Mouse (Mus musculus) midbrain, embryonic 11.5 days (tissue): ENCODE measurements around the gene Unc93a2. TPM values are rescaled to one million over a fixed set of nuclear protein-coding genes. Genes with fewer than 3 reads are reported as not detected.
"Not testable (repeated sequence)": the region's sequence is repeated elsewhere in the genome, so short reads cannot be mapped to it uniquely, and the experiment has no call there.

Experiments
- ATAC-seq: fragments of 200-750 bp; cut with Nextera tagmentation; 2 replicates; pipeline ENCODE4 v1.8.0; 2017; ENCODE audit warnings: moderate TSS enrichment, moderate library complexity; ENCODE audit not compliant: low FRiP score
- DNase-seq: peaks from one replicate; pipeline ENCODE4 v3.0.0; 2015; ENCODE audit warnings: low spot score; ENCODE audit errors: missing footprints
- H3K27ac ChIP-seq: fragments of 300-500 bp; sonication (generic); 2 replicates; pipeline ENCODE4 v1.5.1; 2014; ENCODE audit warnings: low read depth, low read length
- H3K27me3 ChIP-seq: fragments of 300-500 bp; sonication (generic); 2 replicates; pipeline ENCODE4 v1.6.1; 2014; ENCODE audit warnings: mild to moderate bottlenecking, low read length, moderate library complexity, mixed read lengths; ENCODE audit not compliant: control insufficient read depth, insufficient read depth
- H3K36me3 ChIP-seq: fragments of 300-500 bp; sonication (generic); 2 replicates; pipeline ENCODE4 v1.6.1; 2014; ENCODE audit warnings: mild to moderate bottlenecking, low read length, moderate library complexity, mixed read lengths; ENCODE audit not compliant: control insufficient read depth, insufficient read depth
- H3K4me1 ChIP-seq: fragments of 300-500 bp; sonication (generic); 2 replicates; pipeline ENCODE4 v1.6.1; 2014; ENCODE audit warnings: low read length; ENCODE audit not compliant: control insufficient read depth, insufficient read depth
- H3K4me2 ChIP-seq: fragments of 300-500 bp; sonication (generic); 2 replicates; pipeline ENCODE4 v1.6.1; 2014; ENCODE audit warnings: mild to moderate bottlenecking, moderate library complexity
- H3K4me3 ChIP-seq: fragments of 300-500 bp; sonication (generic); 2 replicates; pipeline ENCODE4 v1.5.1; 2014; ENCODE audit warnings: low read depth, low read length
- H3K9ac ChIP-seq: fragments of 300-500 bp; sonication (generic); 2 replicates; pipeline ENCODE4 v1.6.1; 2014; ENCODE audit warnings: low read length
- H3K9me3 ChIP-seq: fragments of 300-500 bp; sonication (generic); 2 replicates; pipeline ENCODE4 v1.6.1; 2016; ENCODE audit warnings: low read length; ENCODE audit not compliant: control insufficient read depth
- WGBS: fragments of 180-500 bp; shearing (Covaris S2); extraction: QIAGEN DNeasy Blood & Tissue Kit; methylation state at CpG from one replicate; pipeline ENCODE4 v1.1.7; 2014; 5-methylcytosine and 5-hydroxymethylcytosine counted together
- polyA plus RNA-seq: library from polyadenylated mRNA; unstranded; fragments of >200 nt; fragmentation: Nextera tagmentation; extraction: Ambion mirVana; gene quantifications from 2 replicates; pipeline ENCODE4 v1.2.1, GENCODE M21; 2014

Unc93a2 gene
- polyA plus RNA-seq, 1 experiment from 2014 or later = not detected

DNA sequence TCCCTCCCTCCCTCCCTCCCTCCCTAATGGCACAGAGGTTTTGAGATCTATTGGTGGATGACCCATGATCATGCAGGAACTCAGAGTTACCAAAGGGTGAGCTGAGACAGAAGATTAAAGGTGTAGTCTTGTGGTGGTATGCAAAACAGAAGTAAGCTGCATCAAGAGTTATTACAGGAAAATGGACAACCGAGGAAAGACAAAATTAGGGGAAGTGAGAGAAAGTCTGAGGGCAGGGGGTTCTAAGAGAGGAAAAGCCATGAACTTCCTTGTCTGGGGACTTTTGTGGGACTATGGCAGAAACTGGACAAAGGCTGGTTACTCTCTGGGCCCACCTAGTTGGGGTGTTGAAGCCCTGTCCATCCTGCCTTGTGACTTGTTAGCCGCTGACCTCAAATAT, 11.0 kb upstream of the Unc93a2 start:
- not testable (repeated sequence) for H3K9me3 ChIP-seq, H3K4me1 ChIP-seq, H3K9ac ChIP-seq, H3K27me3 ChIP-seq, H3K4me2 ChIP-seq, ATAC-seq, H3K36me3 ChIP-seq, H3K4me3 ChIP-seq, DNase-seq, H3K27ac ChIP-seq
- WGBS = no CpG with 5 or more reads among the region's 2 CpGs

DNA sequence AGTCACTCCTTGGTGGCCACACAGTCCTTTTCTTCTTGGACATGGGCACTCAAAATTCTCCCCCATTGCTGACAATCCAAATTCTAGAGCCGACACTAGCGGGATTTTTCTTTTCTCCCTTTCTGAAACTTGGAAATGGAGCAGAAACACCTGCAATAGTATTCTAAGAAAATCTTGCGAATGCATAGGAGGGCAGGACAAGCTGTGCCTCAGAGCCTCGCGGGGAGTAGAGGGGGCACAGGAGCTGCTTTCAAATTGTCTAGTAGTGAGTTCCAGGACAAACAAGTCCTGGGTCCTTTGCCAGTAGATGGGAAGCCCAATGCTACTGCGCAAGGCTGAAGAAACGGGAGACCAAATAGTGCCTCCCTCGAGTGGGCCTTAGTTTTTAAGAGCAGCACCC, 10.4 kb upstream of the Unc93a2 start:
- not testable (repeated sequence) for H3K27me3 ChIP-seq, ATAC-seq, H3K9ac ChIP-seq, H3K9me3 ChIP-seq, H3K4me1 ChIP-seq, H3K4me2 ChIP-seq, H3K36me3 ChIP-seq, H3K4me3 ChIP-seq, DNase-seq, H3K27ac ChIP-seq
- WGBS = 90% methylated on average over 6 of the region's 8 CpGs

DNA sequence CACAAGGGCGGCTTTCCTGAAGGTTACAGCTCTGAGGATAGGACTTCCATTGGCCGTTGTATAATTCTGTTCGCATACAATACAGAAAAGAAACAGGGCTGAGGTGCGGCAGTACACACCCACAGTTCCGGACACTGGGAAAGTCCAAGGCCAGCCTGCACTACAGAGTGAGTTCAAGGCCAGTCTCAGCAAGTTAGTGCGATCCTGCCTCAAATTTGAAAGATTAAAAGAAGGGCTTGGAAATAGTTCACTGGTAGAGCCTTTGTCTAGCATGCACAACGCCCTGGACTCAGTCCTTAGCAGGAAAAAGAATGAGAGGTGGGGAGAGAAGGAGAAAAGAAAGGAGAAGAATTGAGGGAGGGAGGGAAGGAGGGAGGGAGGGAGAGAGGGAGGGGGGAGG, 9.9 kb upstream of the Unc93a2 start:
- not testable (repeated sequence) for H3K9ac ChIP-seq, ATAC-seq, DNase-seq, H3K36me3 ChIP-seq, H3K4me1 ChIP-seq, H3K27ac ChIP-seq, H3K27me3 ChIP-seq, H3K9me3 ChIP-seq, H3K4me3 ChIP-seq, H3K4me2 ChIP-seq
- WGBS = 91% methylated on average over 7 of the region's 7 CpGs

DNA sequence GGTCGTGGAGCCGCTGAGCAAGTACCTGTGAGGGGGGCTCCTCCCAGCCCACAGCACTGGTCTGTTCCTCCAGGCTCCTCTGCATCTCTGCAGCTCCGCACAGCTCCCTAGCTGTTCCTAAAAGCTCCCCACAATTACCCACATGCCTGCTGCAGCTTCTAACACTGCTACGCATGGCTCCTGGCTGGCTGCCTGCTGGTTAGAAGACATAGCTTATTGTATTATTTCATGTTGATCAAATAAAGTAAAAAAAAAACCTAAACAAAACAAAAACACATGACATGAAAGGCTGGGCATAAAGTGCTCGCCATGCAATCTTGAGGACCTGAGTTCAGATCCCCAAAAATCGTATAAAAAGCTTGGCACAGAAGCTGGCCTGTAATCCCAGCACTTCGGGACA, 4.6 kb upstream of the Unc93a2 start:
- not testable (repeated sequence) for DNase-seq, H3K9me3 ChIP-seq

DNA sequence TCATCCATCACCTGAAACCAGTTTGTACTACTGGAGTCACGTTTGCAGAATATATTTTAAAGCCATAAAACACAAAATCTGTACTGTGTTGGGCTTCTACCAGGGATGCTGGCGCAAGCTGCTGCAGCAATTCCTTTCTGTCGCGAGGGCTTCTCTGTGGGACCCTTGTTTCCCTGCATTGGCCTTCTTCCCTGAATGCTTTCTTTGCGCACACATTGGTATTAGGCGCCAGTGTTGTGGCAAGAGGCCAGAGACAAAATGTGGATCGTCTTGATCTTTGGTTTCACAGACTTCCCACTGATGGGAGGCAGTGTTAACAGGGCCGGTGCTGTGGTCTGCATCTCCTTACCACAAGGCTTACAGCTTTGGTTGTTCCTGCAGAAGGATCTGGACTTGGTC, 3.7 kb upstream of the Unc93a2 start:
- not testable (repeated sequence) for H3K4me1 ChIP-seq, H3K9ac ChIP-seq, H3K27ac ChIP-seq, H3K4me3 ChIP-seq, H3K9me3 ChIP-seq, DNase-seq, H3K4me2 ChIP-seq, H3K27me3 ChIP-seq, ATAC-seq, H3K36me3 ChIP-seq
- WGBS = 92% methylated on average over 6 of the region's 8 CpGs

More for the DNA sequence above, 4.6 kb upstream of the Unc93a2 start:
- H3K27ac ChIP-seq, H3K27me3 ChIP-seq, H3K36me3 ChIP-seq, ATAC-seq, H3K4me2 ChIP-seq, H3K9ac ChIP-seq, H3K4me3 ChIP-seq, H3K4me1 ChIP-seq: not testable (repeated sequence)
- 80% methylated on average over 7 of the region's 7 CpGs for WGBS

DNA sequence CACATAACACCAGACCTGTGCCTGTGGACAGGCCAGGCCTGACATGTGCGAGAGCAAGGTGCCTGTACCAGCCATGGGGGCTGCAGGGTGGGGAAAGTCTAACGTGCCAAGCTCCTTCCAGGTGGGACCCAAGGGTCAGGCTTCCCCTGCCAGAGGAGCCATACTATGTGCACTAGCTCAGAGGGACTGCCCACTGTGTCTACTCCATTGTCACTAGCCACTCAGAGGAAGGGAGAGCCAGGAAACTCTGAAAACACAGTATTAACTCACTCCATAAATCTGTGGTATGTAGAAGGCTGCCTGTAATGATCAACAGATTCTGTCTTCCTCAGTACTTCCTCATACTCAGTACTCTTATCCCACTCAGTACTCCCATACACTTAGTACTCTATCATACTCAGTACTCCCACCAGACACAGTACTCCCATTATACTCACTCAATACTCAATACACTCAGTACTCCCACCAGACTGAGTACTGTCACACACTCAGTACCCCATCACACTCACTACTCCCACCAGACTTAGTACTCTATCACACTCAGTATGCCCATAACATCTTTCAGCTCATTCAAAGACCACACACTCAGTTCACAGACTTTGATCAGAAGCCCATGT, 3.2 kb upstream of the Unc93a2 start:
- not testable (repeated sequence) for DNase-seq, H3K36me3 ChIP-seq, H3K9me3 ChIP-seq, H3K9ac ChIP-seq, H3K27ac ChIP-seq, H3K4me1 ChIP-seq, H3K27me3 ChIP-seq, H3K4me2 ChIP-seq, H3K4me3 ChIP-seq
- no CpG with 5 or more reads among the region's 2 CpGs for whole genome bisulfite sequencing
- peak; percentile 40; the same call in 1 of the 2 replicates for ATAC-seq

DNA sequence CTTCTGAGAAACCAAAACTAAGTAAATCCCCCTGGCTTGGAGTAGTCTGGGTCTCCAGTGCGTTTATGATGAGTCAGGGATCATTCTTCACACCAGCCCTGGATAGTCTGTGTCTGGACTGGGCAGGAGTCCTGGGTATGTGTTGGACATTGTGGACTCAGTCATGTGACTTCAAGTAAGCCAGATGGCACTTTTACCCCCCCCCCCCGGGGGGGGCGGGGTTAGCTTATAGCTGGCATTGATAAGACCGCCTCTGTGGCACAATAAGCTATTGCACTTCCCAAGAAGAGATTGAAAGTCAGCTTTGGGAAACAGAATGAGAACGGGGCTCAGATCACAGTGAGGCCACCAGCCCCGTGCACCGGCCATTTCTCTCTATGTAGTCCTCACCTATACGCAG, 752 bp upstream of the Unc93a2 start:
- H3K36me3 ChIP-seq, H3K27me3 ChIP-seq, H3K4me1 ChIP-seq, H3K27ac ChIP-seq, H3K4me3 ChIP-seq, H3K4me2 ChIP-seq, H3K9me3 ChIP-seq, H3K9ac ChIP-seq: not testable (repeated sequence)
- 72% methylated on average over 8 of the region's 8 CpGs for WGBS
- peak; percentile 79 for DNase-seq
- 0 out of 2 replicates have a peak, but pooled peaks have one; percentile 40 for ATAC-seq

DNA sequence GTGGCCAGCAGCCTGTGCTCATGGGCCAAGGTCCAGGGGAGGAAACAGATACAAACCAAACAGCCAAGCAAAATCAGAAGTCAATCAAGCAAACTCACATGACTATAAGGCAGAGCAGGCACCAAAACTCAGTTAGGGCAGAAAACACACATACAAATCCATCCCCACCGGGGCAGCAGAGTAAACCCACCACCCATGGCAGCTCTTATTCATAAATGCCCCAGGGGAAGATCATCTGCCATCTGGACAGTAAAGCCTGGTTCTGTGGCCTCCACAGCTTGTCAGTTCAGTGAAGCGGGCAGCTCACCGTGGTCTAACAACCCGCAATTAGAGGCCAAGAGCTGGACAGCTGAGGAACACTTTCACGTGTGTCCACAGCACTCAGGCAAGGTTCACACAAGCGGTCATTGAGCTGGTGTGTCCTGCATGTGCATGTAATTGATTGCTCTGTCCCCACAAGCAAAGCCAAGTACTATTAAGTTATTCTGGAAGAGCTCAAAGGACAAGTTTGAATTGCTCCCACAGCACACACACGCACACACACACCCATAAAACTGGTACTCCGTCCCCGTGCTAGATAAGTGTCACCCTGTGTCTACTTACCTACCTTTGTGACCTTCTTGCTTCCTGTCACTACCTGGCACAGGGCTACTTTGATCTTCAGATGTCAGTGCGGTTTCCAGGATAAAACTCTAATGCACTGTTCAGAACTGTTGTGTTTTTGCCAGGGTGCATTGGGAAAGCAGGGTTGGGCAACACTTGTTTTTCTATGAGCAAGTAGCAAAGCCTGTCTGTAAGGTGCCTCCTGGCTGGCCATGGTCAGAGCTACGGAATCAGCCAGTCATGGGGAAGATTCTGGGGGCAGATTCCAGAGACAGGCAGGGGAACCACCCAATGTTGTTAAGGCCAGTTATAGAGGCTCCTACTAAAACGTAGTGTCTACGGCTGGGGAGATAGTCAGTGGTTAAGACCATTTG, 1.8 kb downstream of the Unc93a2 start:
- 89% methylated on average over 10 of the region's 13 CpGs for WGBS
- H3K36me3 ChIP-seq, H3K4me1 ChIP-seq, H3K4me3 ChIP-seq, ATAC-seq, H3K4me2 ChIP-seq, H3K27me3 ChIP-seq, H3K9ac ChIP-seq, H3K9me3 ChIP-seq, DNase-seq, H3K27ac ChIP-seq: not testable (repeated sequence)

DNA sequence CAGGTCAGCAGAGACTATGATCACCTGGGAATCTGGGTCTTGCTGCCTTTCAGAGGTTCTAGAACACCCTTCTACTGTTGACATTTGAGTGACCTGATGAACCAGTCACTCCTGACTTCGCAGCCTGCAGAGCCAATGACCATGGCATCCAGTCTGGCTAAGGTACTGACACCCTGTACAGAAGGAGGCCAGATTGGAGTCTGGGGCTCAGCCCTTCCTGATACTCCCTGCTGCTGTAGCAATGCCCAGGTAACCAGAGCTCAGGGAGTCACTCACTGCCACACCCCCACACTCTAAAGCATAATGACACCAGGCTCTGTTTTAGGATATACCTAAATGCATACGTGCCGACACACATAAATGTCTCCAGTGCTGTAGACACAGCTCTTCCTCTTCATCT, 2.6 kb downstream of the Unc93a2 start:
- not testable (repeated sequence) for H3K27me3 ChIP-seq, ATAC-seq
- 80% methylated on average over 1 of the region's 3 CpGs for WGBS

More for the DNA sequence above, 2.6 kb downstream of the Unc93a2 start:
- DNase-seq, H3K4me1 ChIP-seq, H3K9ac ChIP-seq, H3K9me3 ChIP-seq, H3K27ac ChIP-seq, H3K4me2 ChIP-seq, H3K4me3 ChIP-seq, H3K36me3 ChIP-seq: not testable (repeated sequence)
